Mouse (Mus musculus) MEL (cell line): Measurements from ENCODE around the gene Wee1. TPM values are rescaled to one million over a fixed set of nuclear protein-coding genes. Genes with fewer than 3 reads are reported as not detected.

Source experiments
- DNase-seq: peaks from one replicate; pipeline ENCODE4 v3.0.0; 2011; ENCODE audit warnings: low read depth, low spot score
- H3K27ac ChIP-seq: 2 replicates; pipeline ENCODE4 v1.5.1; 2012; ENCODE audit warnings: low read depth, mild to moderate bottlenecking, control low read depth, low read length, moderate library complexity; ENCODE audit not compliant: control insufficient read depth
- H3K27me3 ChIP-seq, 2 experiments: fragments of 150-350 bp in 1 of 2; sonication (generic) in 1 of 2; 2 replicates each; pipeline ENCODE4 v1.6.1; 2012; ENCODE audit warnings: low read length in 2 of 2, mild to moderate bottlenecking in 2 of 2, improper control_type of control experiment in 1 of 2, moderate library complexity in 1 of 2; ENCODE audit not compliant: insufficient read depth in 2 of 2, control insufficient read depth in 1 of 2
- H3K36me3 ChIP-seq, 2 experiments: 2 replicates each; pipeline ENCODE4 v1.6.1; 2012 to 2014; ENCODE audit warnings: low read length in 2 of 2, improper control_type of control experiment in 1 of 2, inconsistent platforms in 1 of 2, mild to moderate bottlenecking in 1 of 2; ENCODE audit not compliant: insufficient read depth in 2 of 2, control insufficient read depth in 1 of 2
- H3K4me1 ChIP-seq, 2 experiments: fragments of 150-350 bp in 1 of 2; sonication (generic) in 1 of 2; 2 replicates each; pipeline ENCODE4 v1.6.1; 2012; ENCODE audit warnings: low read length in 2 of 2, improper control_type of control experiment in 1 of 2, mild to moderate bottlenecking in 1 of 2; ENCODE audit not compliant: insufficient read depth in 2 of 2, control insufficient read depth in 1 of 2
- H3K4me3 ChIP-seq, 2 experiments: fragments of 150-350 bp in 1 of 2; sonication (generic) in 1 of 2; 2 replicates each; pipeline ENCODE4 v1.5.1; 2012; ENCODE audit warnings: low read depth in 2 of 2, low read length in 2 of 2, mild to moderate bottlenecking in 2 of 2, moderate library complexity in 2 of 2, control low read depth in 1 of 2, improper control_type of control experiment in 1 of 2; ENCODE audit not compliant: control insufficient read depth in 1 of 2, insufficient read depth in 1 of 2
- H3K79me2 ChIP-seq: 2 replicates; pipeline ENCODE4 v1.6.1; 2012; ENCODE audit warnings: mild to moderate bottlenecking, low read length, moderate library complexity; ENCODE audit not compliant: control insufficient read depth, poor library complexity, insufficient read depth
- H3K9ac ChIP-seq: 2 replicates; pipeline ENCODE4 v1.6.1; 2012; ENCODE audit warnings: low read depth, mild to moderate bottlenecking, control low read depth, low read length, moderate library complexity; ENCODE audit not compliant: control insufficient read depth, poor library complexity, severe bottlenecking
- H3K9me3 ChIP-seq: fragments of 150-350 bp; sonication (generic); replicated peaks from 2 replicates; pipeline ENCODE4 v1.6.1; 2012; ENCODE audit warnings: mild to moderate bottlenecking, low read length, improper control_type of control experiment, moderate library complexity; ENCODE audit not compliant: insufficient read depth
- BHLHE40 ChIP-seq: IDR thresholded peaks from 2 replicates; pipeline ENCODE4 v1.6.1; 2012; ENCODE audit warnings: low read depth, mild to moderate bottlenecking, inconsistent platforms, low read length, improper control_type of control experiment, borderline replicate concordance
- CHD2 ChIP-seq: IDR thresholded peaks from 2 replicates; pipeline ENCODE4 v1.6.1; 2011; ENCODE audit warnings: low read length, improper control_type of control experiment
- CTCF ChIP-seq, 3 experiments: IDR thresholded peaks in 2 of 3; conservative IDR thresholded peaks in 1 of 3; 2 replicates each; pipeline ENCODE4 v1.5.1; 2011 to 2012; ENCODE audit warnings: low read length in 3 of 3, low read depth in 2 of 3, mild to moderate bottlenecking in 2 of 3, improper control_type of control experiment in 1 of 3, inconsistent platforms in 1 of 3, mixed read lengths in 1 of 3, moderate library complexity in 1 of 3; ENCODE audit not compliant: control insufficient read depth in 1 of 3, insufficient read depth in 1 of 3, poor library complexity in 1 of 3, severe bottlenecking in 1 of 3
- ELF1 ChIP-seq: IDR thresholded peaks from 2 replicates; pipeline ENCODE4 v1.6.1; 2014; ENCODE audit warnings: low read depth, mild to moderate bottlenecking, inconsistent platforms, low read length, improper control_type of control experiment, moderate library complexity
- EP300 ChIP-seq, 2 experiments: IDR thresholded peaks; 2 replicates each; pipeline ENCODE4 v1.6.1; 2011; ENCODE audit warnings: improper control_type of control experiment in 2 of 2, low read length in 2 of 2, low read depth in 1 of 2, mild to moderate bottlenecking in 1 of 2
- GABPA ChIP-seq: IDR thresholded peaks from 2 replicates; pipeline ENCODE4 v1.6.1; 2012; ENCODE audit warnings: low read depth, mild to moderate bottlenecking, inconsistent platforms, low read length, improper control_type of control experiment, moderate library complexity
- GATA1 ChIP-seq: IDR thresholded peaks from 2 replicates; pipeline ENCODE4 v1.6.1; 2011; ENCODE audit warnings: low read depth, low read length, improper control_type of control experiment
- HCFC1 ChIP-seq: IDR thresholded peaks from 2 replicates; pipeline ENCODE4 v1.6.1; 2012; ENCODE audit warnings: low read depth, mild to moderate bottlenecking, inconsistent platforms, low read length, improper control_type of control experiment, moderate library complexity
- JUND ChIP-seq: IDR thresholded peaks from 2 replicates; pipeline ENCODE4 v1.6.1; 2011; ENCODE audit warnings: low read depth, mild to moderate bottlenecking, improper control_type of control experiment, low read length
- KAT2A ChIP-seq: conservative IDR thresholded peaks from 2 replicates; pipeline ENCODE4 v1.6.1; 2012; ENCODE audit warnings: low read depth, low read length, improper control_type of control experiment, inconsistent platforms
- MAFK ChIP-seq: IDR thresholded peaks from 2 replicates; pipeline ENCODE4 v1.6.1; 2011; ENCODE audit warnings: low read depth, mild to moderate bottlenecking, low read length, improper control_type of control experiment, borderline replicate concordance
- MAX ChIP-seq: IDR thresholded peaks from 2 replicates; pipeline ENCODE4 v1.6.1; 2011; ENCODE audit warnings: low read length, improper control_type of control experiment
- MXI1 ChIP-seq: IDR thresholded peaks from 2 replicates; pipeline ENCODE4 v1.6.1; 2011; ENCODE audit warnings: mild to moderate bottlenecking, low read depth, low read length, improper control_type of control experiment
- MYB ChIP-seq: IDR thresholded peaks from 2 replicates; pipeline ENCODE4 v1.6.1; 2011; ENCODE audit warnings: mild to moderate bottlenecking, low read depth, low read length, improper control_type of control experiment
- POLR2A ChIP-seq, 2 experiments: IDR thresholded peaks; 2 replicates each; pipeline ENCODE4 v1.6.1; 2011 to 2012; ENCODE audit warnings: low read length in 2 of 2, mild to moderate bottlenecking in 2 of 2, control low read depth in 1 of 2, improper control_type of control experiment in 1 of 2, low read depth in 1 of 2, moderate library complexity in 1 of 2; ENCODE audit not compliant: control insufficient read depth in 1 of 2, insufficient read depth in 1 of 2, poor library complexity in 1 of 2
- RAD21 ChIP-seq: IDR thresholded peaks from 2 replicates; pipeline ENCODE4 v1.6.1; 2011; ENCODE audit warnings: mild to moderate bottlenecking, low read depth, low read length, improper control_type of control experiment
- SIN3A ChIP-seq: IDR thresholded peaks from 2 replicates; pipeline ENCODE4 v1.6.1; 2012; ENCODE audit warnings: low read length, improper control_type of control experiment, inconsistent platforms
- TAL1 ChIP-seq: IDR thresholded peaks from 2 replicates; pipeline ENCODE4 v1.6.1; 2012; ENCODE audit warnings: mild to moderate bottlenecking, inconsistent platforms, low read length, moderate library complexity, mixed read lengths
- TBP ChIP-seq: IDR thresholded peaks from 2 replicates; pipeline ENCODE4 v1.8.0; 2011; ENCODE audit warnings: low read depth, low read length, improper control_type of control experiment
- UBTF ChIP-seq: IDR thresholded peaks from 2 replicates; pipeline ENCODE4 v1.6.1; 2012; ENCODE audit warnings: low read depth, mild to moderate bottlenecking, inconsistent platforms, low read length, improper control_type of control experiment, moderate library complexity, borderline replicate concordance; ENCODE audit not compliant: insufficient read depth
- USF1 ChIP-seq: IDR thresholded peaks from 2 replicates; pipeline ENCODE4 v1.6.1; 2014; ENCODE audit warnings: low read depth, mild to moderate bottlenecking, inconsistent platforms, low read length, improper control_type of control experiment, moderate library complexity
- USF2 ChIP-seq, 2 experiments: IDR thresholded peaks; 2 replicates each; pipeline ENCODE4 v1.6.1; 2011 to 2012; ENCODE audit warnings: improper control_type of control experiment in 2 of 2, low read length in 2 of 2, borderline replicate concordance in 1 of 2, inconsistent platforms in 1 of 2, low read depth in 1 of 2, mild to moderate bottlenecking in 1 of 2; ENCODE audit not compliant: insufficient read depth in 1 of 2
- ZKSCAN1 ChIP-seq: IDR thresholded peaks from 2 replicates; pipeline ENCODE4 v1.6.1; 2012; ENCODE audit warnings: low read depth, mild to moderate bottlenecking, inconsistent platforms, low read length, improper control_type of control experiment, moderate library complexity
- ZMIZ1 ChIP-seq: IDR thresholded peaks from 2 replicates; pipeline ENCODE4 v1.6.1; 2012; ENCODE audit warnings: low read depth, mild to moderate bottlenecking, inconsistent platforms, low read length, improper control_type of control experiment, moderate library complexity
- ZNF384 ChIP-seq: IDR thresholded peaks from 2 replicates; pipeline ENCODE4 v1.6.1; 2012; ENCODE audit warnings: low read depth, mild to moderate bottlenecking, inconsistent platforms, low read length, improper control_type of control experiment
- polyA plus RNA-seq, 2 experiments: library from polyadenylated mRNA; stranded (reverse) in 1 of 2; unstranded in 1 of 2; fragments of >175 nt in 1 of 2; fragments of >200 nt in 1 of 2; gene quantifications; 2 replicates each; pipeline versions ENCODE4 v1.2.1 to v1.2.4; 2012; ENCODE audit warnings: low replicate concordance in 2 of 2, low read depth in 1 of 2; ENCODE audit not compliant: insufficient read length in 2 of 2, insufficient read depth in 1 of 2, missing spikeins in 1 of 2
- total RNA-seq: library from RNA; depleted of rRNA; stranded (reverse); fragments of 300-350 nt; gene quantifications from 2 replicates; pipeline ENCODE4 v1.2.3, GENCODE M21; 2012

Gene Wee1
- total and polyA plus RNA-seq, 3 experiments: 9.3 to 23.0 TPM; not detected in 1

- Histone ChIP-seq H3K4me3 (no peak overlapping the region), H3K36me3 (peaks cover 0 to 15% of the 10 kb centered on the region in 2 experiments; a peak in 2 of 4 replicates), H3K9me3 (no peaks in the 10 kb centered on the region), H3K79me2 (no peaks in the 10 kb centered on the region), H3K27me3 (no peaks in the 10 kb centered on the region), H3K27ac (no peak overlapping the region), H3K9ac (no peak overlapping the region), H3K4me1 (no peaks in the 10 kb centered on the region)
- DNase-seq: no peak
- TF ChIP-seq ZNF384 (no peak), TBP (no peak), MXI1 (no peak), POLR2A (IDR thresholded peaks at IDR 0.05; ENCODE audit: control insufficient read depth in 1 of 2, insufficient read depth in 1 of 2, low read depth in 1 of 2, low read length in 2 of 2, poor library complexity in 1 of 2) (no peak), KAT2A (no peak), RAD21 (no peak), UBTF (no peak), ZKSCAN1 (no peak), CHD2 (no peak), USF1 (no peak), EP300 (IDR thresholded peaks at IDR 0.05; ENCODE audit: low read depth in 1 of 2, low read length in 2 of 2) (no peak), MYB (no peak), BHLHE40 (no peak)
Measured at GRCm38 (mm10) chr7:110097106-110097793, 24.6 kb upstream of the Wee1 start.

- no peak for DNase-seq
- H3K27me3 ChIP-seq: no peaks in the 10 kb centered on the region
- TF ChIP-seq JUND: no peak
- H3K36me3 ChIP-seq: no peaks in the 10 kb centered on the region; a peak in 1 of 4 replicates
- H3K9ac ChIP-seq: no peak overlapping the region
- H3K4me1 ChIP-seq: no peaks in the 10 kb centered on the region
- no peaks in the 10 kb centered on the region for H3K9me3 ChIP-seq
- no peak overlapping the region for H3K27ac ChIP-seq
- H3K79me2 ChIP-seq: no peaks in the 10 kb centered on the region
- no peak overlapping the region for H3K4me3 ChIP-seq
Measured at GRCm38 (mm10) chr7:110100854-110101253, 21.0 kb upstream of the Wee1 start.

- no peaks in the 10 kb centered on the region; a peak in 1 of 4 replicates for H3K36me3 ChIP-seq
- H3K4me3 ChIP-seq: no peak overlapping the region
- no peak overlapping the region for H3K9ac ChIP-seq
- DNase-seq: no peak
- H3K4me1 ChIP-seq: peaks cover 0 to 2% of the 10 kb centered on the region in 2 experiments; a peak in 1 of 4 replicates
- no peak overlapping the region for H3K27ac ChIP-seq
- H3K9me3 ChIP-seq: no peaks in the 10 kb centered on the region
- no peaks in the 10 kb centered on the region for H3K79me2 ChIP-seq
- H3K27me3 ChIP-seq: no peaks in the 10 kb centered on the region
- TF ChIP-seq MAFK (no peak), ELF1 (no peak), MXI1 (no peak), ZNF384 (no peak), USF1 (no peak), HCFC1 (no peak), UBTF (no peak), USF2 (IDR thresholded peaks at IDR 0.05; ENCODE audit: borderline replicate concordance in 1 of 2, insufficient read depth in 1 of 2, low read depth in 1 of 2, low read length in 2 of 2) (no peak), MAX (no peak), MYB (no peak), ZMIZ1 (no peak), GATA1 (no peak), SIN3A (no peak), GABPA (no peak), ZKSCAN1 (no peak), CTCF (IDR thresholded peaks at IDR 0.05 in 2 of 3, conservative IDR thresholded peaks at IDR 0.05 in 1 of 3; ENCODE audit: control insufficient read depth in 1 of 3, insufficient read depth in 1 of 3, low read depth in 2 of 3, low read length in 3 of 3, poor library complexity in 1 of 3, severe bottlenecking in 1 of 3) (no peak), TAL1 (no peak)
Measured at GRCm38 (mm10) chr7:110101266-110101665, 20.6 kb upstream of the Wee1 start.
